Mouse (Mus musculus): ENCODE results near the gene Srpk2.
"Not testable (repeated sequence)": the region's sequence is repeated elsewhere in the genome, so short reads cannot be mapped to it uniquely, and the experiment has no call there.

Srpk2 gene

GRCm38 (mm10) chr5:23568188-23568587 lies 116.2 kb downstream of the Srpk2 start:
- DNase-seq (ENCODE audit: low read depth in 1 of 2, low spot score in 2 of 2), result no peak

- no peak for DNase-seq (ENCODE audit: low read depth in 1 of 2, low spot score in 2 of 2)
These were observed 118.0 kb downstream of the Srpk2 start for GRCm38 (mm10) chr5:23566382-23566781.

DNA sequence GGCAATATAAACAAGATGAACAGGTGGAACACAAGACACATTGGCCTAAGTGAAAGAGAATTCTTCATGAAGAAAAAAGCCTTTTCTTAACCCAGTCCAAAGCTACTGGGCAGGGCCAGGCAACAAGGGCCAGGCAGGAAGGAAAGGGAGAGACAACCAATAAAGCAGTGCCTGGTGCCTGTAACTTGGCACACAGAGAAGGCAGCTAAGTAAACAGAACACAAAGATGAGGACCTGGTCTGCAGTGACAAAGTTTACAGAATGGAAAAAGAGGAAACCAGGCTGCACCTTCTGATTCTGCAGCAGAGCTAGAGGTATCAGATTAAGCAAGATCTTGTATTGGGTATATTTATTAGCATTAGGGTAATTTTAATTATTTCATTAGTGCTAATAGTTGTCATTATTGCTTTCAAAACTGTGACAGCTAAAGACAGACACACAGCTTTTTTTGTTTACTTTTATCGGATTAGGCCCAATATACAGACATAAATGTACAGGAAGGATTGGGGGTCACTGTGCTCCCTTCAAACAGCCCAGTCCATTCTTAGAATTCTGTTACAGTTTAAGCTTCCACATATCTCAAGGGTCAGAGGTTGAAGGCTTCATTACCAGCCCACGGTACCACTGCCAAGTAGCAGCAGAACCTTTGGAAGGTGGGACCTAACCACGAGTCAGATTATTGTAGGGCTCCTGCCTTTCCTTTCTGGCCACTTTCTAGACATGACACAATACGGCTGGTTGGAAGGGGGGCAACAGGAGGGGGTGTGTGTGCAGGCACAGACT lies 121.9 kb downstream of the Srpk2 start:
- DNase-seq (ENCODE audit: low read depth in 1 of 2, low spot score in 2 of 2), result no peak

GRCm38 (mm10) chr5:23561227-23561626 lies 123.2 kb downstream of the Srpk2 start:
- DNase-seq (ENCODE audit: low read depth in 1 of 2, low spot score in 2 of 2), result no peak

- DNase-seq (ENCODE audit: low read depth in 1 of 2, low spot score in 2 of 2), result no peak
These were observed 124.2 kb downstream of the Srpk2 start for GRCm38 (mm10) chr5:23560171-23560570.

GRCm38 (mm10) chr5:23556007-23556770 lies 128.2 kb downstream of the Srpk2 start:
- no peak for DNase-seq (ENCODE audit: low read depth in 1 of 2, low spot score in 2 of 2)

DNA sequence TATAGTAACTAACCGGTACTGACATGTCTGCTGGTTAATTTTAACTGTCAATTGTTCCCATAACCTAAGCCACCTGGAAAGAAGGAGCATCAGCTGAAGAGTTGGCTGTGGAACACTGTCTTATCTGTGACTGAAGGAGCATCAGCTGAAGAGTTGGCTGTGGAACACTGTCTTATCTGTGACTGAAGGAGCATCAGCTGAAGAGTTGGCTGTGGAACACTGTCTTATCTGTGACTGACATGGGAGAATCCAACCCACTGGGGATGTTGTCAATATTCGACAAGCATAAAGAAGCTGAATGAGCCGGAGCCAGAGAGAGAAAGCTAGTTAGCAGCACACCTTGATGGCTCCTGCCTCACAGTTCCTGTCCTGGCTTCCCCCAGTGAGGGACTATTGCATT lies 131.1 kb downstream of the Srpk2 start:
- not testable (repeated sequence) for DNase-seq (ENCODE audit: low read depth in 1 of 2, low spot score in 2 of 2)

GRCm38 (mm10) chr5:23551687-23552086 lies 132.7 kb downstream of the Srpk2 start:
- no peak for DNase-seq (ENCODE audit: low read depth in 1 of 2, low spot score in 2 of 2)

- no peak for DNase-seq (ENCODE audit: low read depth in 1 of 2, low spot score in 2 of 2)
These were observed 148.7 kb downstream of the Srpk2 start for GRCm38 (mm10) chr5:23535692-23536091.

DNA sequence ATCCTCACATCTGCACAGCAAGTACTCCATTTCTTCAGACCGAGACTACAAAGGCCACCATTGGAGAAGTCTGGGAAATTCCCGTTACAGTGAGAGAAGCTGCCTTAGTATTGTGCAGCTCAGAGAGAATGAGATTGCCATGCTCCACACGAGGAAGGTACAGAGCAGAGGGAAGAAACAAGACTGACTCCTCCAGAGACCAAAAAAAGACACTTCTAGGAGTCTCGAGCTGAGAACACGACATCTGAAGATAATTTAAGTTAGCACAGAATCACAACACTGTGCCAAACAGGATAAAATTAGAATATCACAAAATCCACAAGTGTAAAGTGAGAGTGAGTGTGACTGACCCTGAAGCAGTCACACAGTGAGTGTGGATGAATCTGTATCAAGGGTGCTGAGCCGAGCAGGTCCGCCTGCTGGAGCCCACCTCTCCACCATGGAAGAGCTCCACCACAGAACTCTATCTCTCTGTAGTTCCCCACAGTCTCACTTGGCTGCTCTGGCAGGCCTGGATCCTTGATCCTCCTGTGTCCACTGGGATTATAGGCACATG lies 152.8 kb downstream of the Srpk2 start:
- no peak for DNase-seq (ENCODE audit: low read depth in 1 of 2, low spot score in 2 of 2)

- DNase-seq (ENCODE audit: low read depth in 1 of 2, low spot score in 2 of 2), result no peak
These were observed 153.3 kb downstream of the Srpk2 start for GRCm38 (mm10) chr5:23531100-23531499.

DNA sequence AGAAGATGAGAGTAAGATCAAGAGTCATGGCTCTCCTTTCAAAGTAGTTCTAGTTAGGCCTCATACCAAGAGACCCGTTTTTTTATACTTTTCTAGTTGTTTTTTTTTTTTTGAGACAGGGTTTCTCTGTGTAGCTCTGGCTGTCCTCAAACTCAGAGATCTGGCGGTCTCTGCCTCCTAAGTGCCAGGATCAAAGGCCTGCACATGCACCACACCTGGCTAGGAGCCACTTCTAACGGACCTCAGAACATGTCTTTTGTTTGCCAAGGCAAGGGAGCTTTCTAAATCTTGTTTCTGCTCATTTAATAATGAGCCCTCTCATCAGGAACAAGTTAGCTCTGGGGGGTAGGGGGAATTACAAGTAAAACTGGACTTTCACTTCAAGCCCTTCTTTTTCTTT lies 159.8 kb downstream of the Srpk2 start:
- no peak for DNase-seq (ENCODE audit: low read depth in 1 of 2, low spot score in 2 of 2)

DNA sequence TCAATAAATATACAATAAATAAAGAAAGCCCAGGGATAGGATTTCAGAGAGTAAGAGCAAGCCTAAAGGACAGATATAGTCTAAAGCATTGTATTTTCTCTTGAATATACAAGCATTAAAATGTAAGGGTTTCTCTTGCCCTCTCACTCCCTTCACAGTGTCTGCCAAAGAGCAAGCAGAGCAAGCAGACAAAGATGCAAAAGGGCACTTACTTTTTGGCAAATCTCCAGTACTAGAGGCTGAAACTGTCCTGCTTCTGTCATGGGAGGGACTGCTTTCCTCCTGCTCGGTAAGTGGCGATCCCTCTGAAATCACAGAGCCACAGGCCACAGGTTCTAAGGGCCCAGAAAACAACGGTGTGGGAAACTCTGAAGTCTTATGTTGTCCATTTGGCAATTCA lies 160.5 kb downstream of the Srpk2 start:
- no peak for DNase-seq (ENCODE audit: low read depth in 1 of 2, low spot score in 2 of 2)

GRCm38 (mm10) chr5:23521645-23522044 lies 162.8 kb downstream of the Srpk2 start:
- DNase-seq (ENCODE audit: low read depth in 1 of 2, low spot score in 2 of 2), result no peak

DNA sequence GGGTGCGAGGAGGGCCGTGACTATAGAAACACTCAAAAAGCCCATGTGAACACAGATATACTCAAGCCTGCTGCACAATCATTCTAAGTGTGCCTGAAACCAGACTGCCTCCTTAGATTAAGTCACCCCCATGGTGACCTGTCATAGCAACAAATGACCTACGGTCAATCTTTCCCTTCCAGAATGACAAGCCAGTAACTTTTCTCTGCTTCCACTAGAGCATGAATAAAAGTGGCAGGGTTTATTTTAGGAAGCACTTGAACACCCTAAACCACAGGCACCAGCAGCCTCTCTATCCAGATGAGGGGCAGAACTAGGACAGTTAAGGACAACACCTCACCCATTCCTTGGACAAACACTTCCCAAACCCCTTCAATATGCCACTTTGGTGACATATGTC lies 164.7 kb downstream of the Srpk2 start:
- no peak for DNase-seq (ENCODE audit: low read depth in 1 of 2, low spot score in 2 of 2)

- DNase-seq (ENCODE audit: low read depth in 1 of 2, low spot score in 2 of 2), result no peak
These were observed 165.7 kb downstream of the Srpk2 start for GRCm38 (mm10) chr5:23518673-23519072.

DNA sequence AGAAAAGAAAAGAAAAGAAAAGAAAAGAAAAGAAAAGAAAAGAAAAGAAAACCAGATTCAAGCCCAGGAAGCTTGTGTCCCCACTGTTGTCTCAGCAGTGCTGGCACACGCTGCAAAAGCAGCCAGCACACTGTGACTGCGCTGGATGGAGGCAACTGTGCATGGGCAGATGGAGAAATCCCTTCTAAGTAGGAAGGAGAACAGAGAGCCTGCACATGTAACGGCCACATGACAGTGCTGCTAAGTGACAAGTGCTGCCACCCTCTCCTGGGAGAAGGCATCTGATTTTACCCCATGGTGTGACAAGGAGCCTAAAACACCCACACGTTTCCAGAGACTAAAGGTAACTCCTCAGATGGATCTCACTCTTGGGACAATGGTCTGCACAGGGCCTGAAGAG lies 166.6 kb downstream of the Srpk2 start:
- DNase-seq (ENCODE audit: low read depth in 1 of 2, low spot score in 2 of 2), result no peak

DNA sequence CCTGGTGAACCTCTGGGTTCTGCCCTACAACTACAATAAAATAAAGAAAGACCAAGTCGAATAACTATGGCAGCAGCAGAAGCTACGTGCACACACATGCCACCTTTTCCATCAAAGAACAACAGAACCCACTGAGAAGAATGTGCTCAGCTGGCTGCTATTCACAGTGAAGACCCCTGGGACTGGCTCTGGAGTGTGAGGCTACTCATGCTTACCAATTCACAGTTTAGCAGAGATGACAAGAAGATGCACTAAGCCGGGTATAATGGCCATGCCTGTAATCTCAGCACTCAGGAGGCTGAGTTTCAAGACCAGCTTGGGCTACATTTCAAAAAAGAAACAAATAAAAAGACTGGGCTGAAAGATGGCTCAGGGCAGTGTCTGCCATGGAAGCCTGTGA lies 167.5 kb downstream of the Srpk2 start:
- DNase-seq (ENCODE audit: low read depth in 1 of 2, low spot score in 2 of 2), result no peak

- DNase-seq (ENCODE audit: low read depth in 1 of 2, low spot score in 2 of 2), result no peak
These were observed 169.4 kb downstream of the Srpk2 start for GRCm38 (mm10) chr5:23515038-23515437.

DNA sequence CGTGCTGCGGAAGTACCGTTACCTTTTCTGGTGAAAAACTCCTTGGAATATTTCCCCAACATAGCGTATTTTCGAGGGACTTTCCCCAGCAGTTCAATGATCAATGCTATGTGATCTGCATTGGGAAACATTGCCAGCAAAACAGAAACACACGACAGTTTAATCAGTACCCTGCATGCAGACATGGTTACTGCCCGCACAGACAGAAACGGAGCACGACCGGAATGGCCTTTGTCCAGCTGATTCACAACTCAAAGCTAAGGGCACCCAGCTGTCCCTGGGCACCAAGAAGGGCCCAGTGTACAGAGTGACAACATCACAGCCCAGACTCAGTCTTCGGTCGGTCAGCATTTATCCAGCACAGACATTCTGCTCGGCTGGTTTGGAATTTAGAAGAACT lies 170.9 kb downstream of the Srpk2 start:
- DNase-seq (ENCODE audit: low read depth in 1 of 2, low spot score in 2 of 2), result no peak

- no peak for DNase-seq (ENCODE audit: low read depth in 1 of 2, low spot score in 2 of 2)
These were observed 171.9 kb downstream of the Srpk2 start for GRCm38 (mm10) chr5:23512556-23512955.

- no peak for DNase-seq (ENCODE audit: low read depth in 1 of 2, low spot score in 2 of 2)
These were observed 173.0 kb downstream of the Srpk2 start for GRCm38 (mm10) chr5:23511456-23511855.
